Mouse (Mus musculus) forebrain, postnatal 0 days (tissue): Measurements from ENCODE around the gene Gmfb. TPM values are rescaled to one million over a fixed set of nuclear protein-coding genes. Genes with fewer than 3 reads are reported as not detected.
A peak's percentile ranks its signal among the peaks of the same experiment; 100 is the strongest.

Source experiments
- ATAC-seq: fragments of 200-750 bp; cut with Nextera tagmentation; 2 replicates; pipeline ENCODE4 v1.8.0; 2017; ENCODE audit warnings: mild to moderate bottlenecking, moderate library complexity
- DNase-seq: peaks from one replicate; pipeline ENCODE4 v3.0.0-alpha.2; 2015
- H3K27ac ChIP-seq: fragments of 300-500 bp; sonication (generic); 2 replicates; pipeline ENCODE4 v1.5.1; 2014; ENCODE audit warnings: low read depth, mild to moderate bottlenecking, antibody characterized with exemption, low read length, moderate library complexity, mixed read lengths
- H3K27me3 ChIP-seq: fragments of 300-500 bp; sonication (generic); 2 replicates; pipeline ENCODE4 v1.6.1; 2014; ENCODE audit warnings: mild to moderate bottlenecking, low read length, mixed read lengths; ENCODE audit not compliant: insufficient read depth
- H3K36me3 ChIP-seq: fragments of 300-500 bp; sonication (generic); 2 replicates; pipeline ENCODE4 v1.6.1; 2014; ENCODE audit warnings: mild to moderate bottlenecking, moderate library complexity; ENCODE audit not compliant: insufficient read depth
- H3K4me1 ChIP-seq: fragments of 300-500 bp; sonication (generic); 2 replicates; pipeline ENCODE4 v1.6.1; 2014; ENCODE audit warnings: antibody characterized with exemption; ENCODE audit not compliant: insufficient read depth
- H3K4me2 ChIP-seq: fragments of 300-500 bp; sonication (generic); 2 replicates; pipeline ENCODE4 v1.6.1; 2014; ENCODE audit warnings: low read depth, mild to moderate bottlenecking, moderate library complexity
- H3K4me3 ChIP-seq: fragments of 300-500 bp; sonication (generic); 2 replicates; pipeline ENCODE4 v1.5.1; 2014; ENCODE audit warnings: low read depth, low read length, mixed read lengths
- H3K9ac ChIP-seq: fragments of 300-500 bp; sonication (generic); 2 replicates; pipeline ENCODE4 v1.6.1; 2014; ENCODE audit warnings: mild to moderate bottlenecking
- H3K9me3 ChIP-seq: fragments of 300-500 bp; sonication (generic); 2 replicates; pipeline ENCODE4 v1.6.1; 2016; ENCODE audit warnings: low read length
- CTCF ChIP-seq: sonication (generic); IDR thresholded peaks from 2 replicates; pipeline ENCODE4 v1.5.1; 2016; ENCODE audit warnings: antibody characterized with exemption, control low read depth, low read depth
- WGBS: fragments of 180-500 bp; shearing (Covaris S2); extraction: QIAGEN DNeasy Blood & Tissue Kit; methylation state at CpG from one replicate; pipeline ENCODE4 v1.1.7; 2014; 5-methylcytosine and 5-hydroxymethylcytosine counted together
- polyA plus RNA-seq: library from polyadenylated mRNA; unstranded; fragments of >200 nt; fragmentation: Nextera tagmentation; extraction: Ambion mirVana; gene quantifications from 2 replicates; pipeline ENCODE4 v1.2.1, GENCODE M21; 2015
- total RNA-seq: library from RNA; depleted of rRNA; stranded (reverse); fragments of >200 nt; gene quantifications from 2 replicates; pipeline ENCODE4 v1.2.3, GENCODE M21; 2014; rRNA removed

Gmfb gene
- total and polyA plus RNA-seq, 2 experiments from 2014 or later = 113 to 240 TPM

GRCm38 (mm10) chr14:46778756-46779155 is 43.3 kb downstream of the Gmfb start:
- H3K27me3 ChIP-seq = no peaks in the 10 kb centered on the region
- H3K27ac ChIP-seq = no peak overlapping the region
- WGBS = 97% methylated on average over 9 of the region's 9 CpGs
- no peak overlapping the region for H3K4me3 ChIP-seq
- no peak overlapping the region for H3K4me2 ChIP-seq
- TF ChIP-seq CTCF = no peak
- H3K9ac ChIP-seq = no peak overlapping the region
- H3K9me3 ChIP-seq = no peaks in the 10 kb centered on the region
- ATAC-seq = no peak
- no peaks in the 10 kb centered on the region for H3K4me1 ChIP-seq
- peaks cover 45% of the 10 kb centered on the region for H3K36me3 ChIP-seq
- DNase-seq = no peak

GRCm38 (mm10) chr14:46770036-46770435 is 52.0 kb downstream of the Gmfb start:
- WGBS = 74% methylated on average over 6 of the region's 6 CpGs
- no peak for TF ChIP-seq CTCF
- no peak overlapping the region for H3K4me3 ChIP-seq
- no peaks in the 10 kb centered on the region for H3K27me3 ChIP-seq
- no peak for DNase-seq
- H3K27ac ChIP-seq = no peak overlapping the region
- H3K4me1 ChIP-seq = no peaks in the 10 kb centered on the region
- no peaks in the 10 kb centered on the region for H3K9me3 ChIP-seq
- no peak overlapping the region for H3K9ac ChIP-seq
- peak; percentile 5; the same call in 1 of the 2 replicates for ATAC-seq
- H3K36me3 ChIP-seq = peaks cover 20% of the 10 kb centered on the region; the same call in 1 of the 2 replicates
- no peak overlapping the region for H3K4me2 ChIP-seq

- Histone ChIP-seq H3K27ac (no peak overlapping the region), H3K36me3 (peaks cover 21% of the 10 kb centered on the region), H3K9me3 (no peaks in the 10 kb centered on the region), H3K4me1 (no peaks in the 10 kb centered on the region), H3K4me2 (no peak overlapping the region), H3K9ac (no peak overlapping the region), H3K27me3 (peaks cover 3% of the 10 kb centered on the region; the same call in 1 of the 2 replicates), H3K4me3 (no peak overlapping the region)
- 43% methylated on average over 12 of the region's 12 CpGs for WGBS
- peak; percentile 5; the same call in 1 of the 2 replicates for TF ChIP-seq CTCF
- ATAC-seq (peak; percentile 91), DNase-seq (peak; percentile 91)
Observed at GRCm38 (mm10) chr14:46767116-46767515, 54.9 kb downstream of the Gmfb start.

- 0 out of 2 replicates have a peak, but pooled peaks cover 4% of the 10 kb centered on the region for H3K4me1 ChIP-seq
- peak overlapping the region; percentile 72 for H3K4me3 ChIP-seq
- no peak for DNase-seq
- H3K4me2 ChIP-seq = peak overlapping the region; percentile 93
- H3K9ac ChIP-seq = peak overlapping the region; percentile 60; the same call in 1 of the 2 replicates
- no peak overlapping the region for H3K27ac ChIP-seq
- H3K9me3 ChIP-seq = no peaks in the 10 kb centered on the region
- H3K36me3 ChIP-seq = peaks cover 6% of the 10 kb centered on the region; the same call in 1 of the 2 replicates
- H3K27me3 ChIP-seq = peaks cover 7% of the 10 kb centered on the region
- ATAC-seq = no peak
- TF ChIP-seq CTCF = no peak
- WGBS = 43% methylated on average over 6 of the region's 6 CpGs
Observed at GRCm38 (mm10) chr14:46761186-46761585, 60.9 kb downstream of the Gmfb start.

- under 1% methylated on average over 54 of the region's 54 CpGs for WGBS
- peak; percentile 100 for ATAC-seq
- no peak for TF ChIP-seq CTCF
- Histone ChIP-seq H3K36me3 (peaks cover 6% of the 10 kb centered on the region; the same call in 1 of the 2 replicates), H3K27ac (no peak within 1 kb of the TSS), H3K27me3 (peaks cover 7% of the 10 kb centered on the region), H3K9me3 (no peaks in the 10 kb centered on the region), H3K9ac (peak within 1 kb of the TSS; percentile 60), H3K4me1 (0 out of 2 replicates have a peak, but pooled peaks cover 4% of the 10 kb centered on the region), H3K4me3 (peak within 1 kb of the TSS; percentile 72), H3K4me2 (peak within 1 kb of the TSS; percentile 93)
- DNase-seq = peak; percentile 87
Observed at GRCm38 (mm10) chr14:46760355-46761029, 61.5 kb downstream of the Gmfb start, which contains the start of gene Cdkn3. Cdkn3 (plus strand) TSS chr14:46760541.

GRCm38 (mm10) chr14:46759970-46760354 is 62.1 kb downstream of the Gmfb start:
- WGBS = 4% methylated on average over 7 of the region's 7 CpGs
- H3K9ac ChIP-seq = no peak overlapping the region
- peaks cover 6% of the 10 kb centered on the region; the same call in 1 of the 2 replicates for H3K36me3 ChIP-seq
- 0 out of 2 replicates have a peak, but pooled peaks cover 4% of the 10 kb centered on the region for H3K4me1 ChIP-seq
- peak overlapping the region; percentile 93 for H3K4me2 ChIP-seq
- no peaks in the 10 kb centered on the region for H3K9me3 ChIP-seq
- H3K4me3 ChIP-seq = peak overlapping the region; percentile 72
- H3K27ac ChIP-seq = no peak overlapping the region
- DNase-seq (no peak), ATAC-seq (no peak; the same call in 1 of the 2 replicates)
- no peak for TF ChIP-seq CTCF
- H3K27me3 ChIP-seq = peaks cover 7% of the 10 kb centered on the region

Other genes starting within 250 kb of the Gmfb start
- 1.2 and 2.1 TPM in 2 replicates for gene Cdkn3, start 61.7 kb downstream of the Gmfb start, total RNA-seq
- gene Cdkn3, start 61.7 kb downstream of the Gmfb start, polyA plus RNA-seq = 7.1 and 7.4 TPM in 2 replicates
- 94.9 and 101 TPM in 2 replicates for gene Cnih1, start 33.8 kb downstream of the Gmfb start, total RNA-seq
- 167 and 182 TPM in 2 replicates for gene Cnih1, start 33.8 kb downstream of the Gmfb start, polyA plus RNA-seq
- gene Cgrrf1, start 9.9 kb upstream of the Gmfb start, total RNA-seq = 10.5 and 15.6 TPM in 2 replicates
- 14.1 and 16.0 TPM in 2 replicates for gene Cgrrf1, start 9.9 kb upstream of the Gmfb start, polyA plus RNA-seq
- 12.3 and 15.2 TPM in 2 replicates for gene Samd4, start 60.6 kb upstream of the Gmfb start, total RNA-seq
- 2.5 and 3.5 TPM in 2 replicates for gene Samd4, start 60.6 kb upstream of the Gmfb start, polyA plus RNA-seq